Mouse (Mus musculus) kidney, adult 9 months (tissue): ENCODE measurements around the gene Popdc3.
"Not testable (repeated sequence)": the region's sequence is repeated elsewhere in the genome, so short reads cannot be mapped to it uniquely, and the experiment has no call there.

Source experiments
- DNase-seq: peaks from one replicate; pipeline ENCODE4 v3.0.0; 2022

Gene Popdc3

GRCm38 (mm10) chr10:45210201-45210600 is 32.3 kb downstream of the Popdc3 start:
- DNase-seq, result no peak

GRCm38 (mm10) chr10:45216676-45217075 is 38.8 kb downstream of the Popdc3 start:
- no peak for DNase-seq

GRCm38 (mm10) chr10:45229954-45230353 is 52.1 kb downstream of the Popdc3 start:
- DNase-seq, result no peak

GRCm38 (mm10) chr10:45233351-45233750 is 55.5 kb downstream of the Popdc3 start:
- no peak for DNase-seq

- no peak for DNase-seq
Observed at GRCm38 (mm10) chr10:45236304-45236703, 58.4 kb downstream of the Popdc3 start.

GRCm38 (mm10) chr10:45237492-45237891 is 59.6 kb downstream of the Popdc3 start:
- DNase-seq, result no peak

- no peak for DNase-seq
Observed at GRCm38 (mm10) chr10:45260477-45260876, 82.6 kb downstream of the Popdc3 start.

- DNase-seq, result no peak
Observed at GRCm38 (mm10) chr10:45262126-45262525, 84.2 kb downstream of the Popdc3 start.

GRCm38 (mm10) chr10:45276499-45276898 is 98.6 kb downstream of the Popdc3 start:
- no peak for DNase-seq

- no peak for DNase-seq
Observed at GRCm38 (mm10) chr10:45276995-45277394, 99.1 kb downstream of the Popdc3 start.

- no peak for DNase-seq
Observed at GRCm38 (mm10) chr10:45285651-45286050, 107.8 kb downstream of the Popdc3 start.

- no peak for DNase-seq
Observed at GRCm38 (mm10) chr10:45288351-45288750, 110.5 kb downstream of the Popdc3 start.

- no peak for DNase-seq
Observed at GRCm38 (mm10) chr10:45289218-45290105, 111.6 kb downstream of the Popdc3 start.

- DNase-seq, result no peak
Observed at GRCm38 (mm10) chr10:45290618-45291017, 112.7 kb downstream of the Popdc3 start.

GRCm38 (mm10) chr10:45292159-45292558 is 114.3 kb downstream of the Popdc3 start:
- not testable (repeated sequence) for DNase-seq

GRCm38 (mm10) chr10:45295093-45295492 is 117.2 kb downstream of the Popdc3 start:
- DNase-seq, result no peak

GRCm38 (mm10) chr10:45298503-45298902 is 120.6 kb downstream of the Popdc3 start:
- DNase-seq, result no peak

GRCm38 (mm10) chr10:45299509-45299908 is 121.6 kb downstream of the Popdc3 start:
- no peak for DNase-seq

GRCm38 (mm10) chr10:45303315-45304036 is 125.6 kb downstream of the Popdc3 start:
- no peak for DNase-seq

- no peak for DNase-seq
Observed at GRCm38 (mm10) chr10:45305173-45305572, 127.3 kb downstream of the Popdc3 start.

- no peak for DNase-seq
Observed at GRCm38 (mm10) chr10:45311129-45311528, 133.2 kb downstream of the Popdc3 start.

GRCm38 (mm10) chr10:45311624-45312023 is 133.7 kb downstream of the Popdc3 start:
- DNase-seq, result no peak

- DNase-seq, result no peak
Observed at GRCm38 (mm10) chr10:45314865-45315264, 137.0 kb downstream of the Popdc3 start.

- DNase-seq, result no peak
Observed at GRCm38 (mm10) chr10:45318922-45319321, 141.0 kb downstream of the Popdc3 start.
